Mouse (Mus musculus) limb, embryonic 12.5 days (tissue): ENCODE data around the gene Tyk2. TPM values are rescaled to one million over a fixed set of nuclear protein-coding genes. Genes with fewer than 3 reads are reported as not detected.

Source experiments
- ATAC-seq: fragments of 200-750 bp; cut with Nextera tagmentation; 2 replicates; pipeline ENCODE4 v1.8.0; 2017; ENCODE audit warnings: low read depth, moderate TSS enrichment; ENCODE audit not compliant: insufficient number of reproducible peaks, insufficient read depth, low FRiP score, low TSS enrichment
- H3K27ac ChIP-seq: fragments of 300-500 bp; sonication (generic); 2 replicates; pipeline ENCODE4 v1.5.1; 2016; ENCODE audit warnings: mild to moderate bottlenecking, moderate library complexity
- H3K27me3 ChIP-seq: fragments of 300-500 bp; sonication (generic); 2 replicates; pipeline ENCODE4 v1.6.1; 2016; ENCODE audit warnings: mild to moderate bottlenecking, moderate library complexity
- H3K36me3 ChIP-seq: fragments of 300-500 bp; sonication (generic); 2 replicates; pipeline ENCODE4 v1.6.1; 2016; ENCODE audit warnings: mild to moderate bottlenecking, moderate library complexity
- H3K4me1 ChIP-seq: fragments of 300-500 bp; sonication (generic); replicated peaks from 2 replicates; pipeline ENCODE4 v1.6.1; 2016
- H3K4me2 ChIP-seq: fragments of 300-500 bp; sonication (generic); 2 replicates; pipeline ENCODE4 v1.6.1; 2016; ENCODE audit warnings: mild to moderate bottlenecking, moderate library complexity
- H3K4me3 ChIP-seq: fragments of 300-500 bp; sonication (generic); replicated peaks from 2 replicates; pipeline ENCODE4 v1.5.1; 2016; ENCODE audit warnings: mild to moderate bottlenecking
- H3K9ac ChIP-seq: fragments of 300-500 bp; sonication (generic); replicated peaks from 2 replicates; pipeline ENCODE4 v1.6.1; 2016; ENCODE audit warnings: mild to moderate bottlenecking, moderate library complexity
- H3K9me3 ChIP-seq: fragments of 300-500 bp; sonication (generic); 2 replicates; pipeline ENCODE4 v1.6.1; 2016; ENCODE audit warnings: mild to moderate bottlenecking, moderate library complexity
- WGBS: fragments of 180-500 bp; shearing (Covaris S2); methylation state at CpG from one replicate; pipeline ENCODE4 v1.1.7; 2016; 5-methylcytosine and 5-hydroxymethylcytosine counted together
- polyA plus RNA-seq: library from polyadenylated mRNA; unstranded; fragments of >200 nt; fragmentation: Nextera tagmentation; extraction: Ambion mirVana; gene quantifications from 2 replicates; pipeline ENCODE4 v1.2.1, GENCODE M21; 2016

Tyk2 gene
- polyA plus RNA-seq, 1 experiment from 2014 or later: 15.0 TPM

- Histone ChIP-seq H3K27me3 (no peaks in the 10 kb centered on the region), H3K27ac (no peak overlapping the region), H3K4me2 (no peak overlapping the region), H3K4me1 (no peaks in the 10 kb centered on the region), H3K9ac (no peak overlapping the region), H3K36me3 (peaks cover 17% of the 10 kb centered on the region), H3K4me3 (no peak overlapping the region), H3K9me3 (no peaks in the 10 kb centered on the region)
- no peak for ATAC-seq
- 44% methylated on average over 23 of the region's 23 CpGs for WGBS
These were observed 23.3 kb downstream of the Tyk2 start for GRCm38 (mm10) chr9:21107607-21108237.

GRCm38 (mm10) chr9:21105760-21106564 is 25.1 kb downstream of the Tyk2 start:
- ATAC-seq: no peak
- Histone ChIP-seq H3K27ac (no peak overlapping the region), H3K4me3 (no peak overlapping the region), H3K4me1 (no peaks in the 10 kb centered on the region; the same call in 1 of the 2 replicates), H3K27me3 (no peaks in the 10 kb centered on the region), H3K4me2 (no peak overlapping the region), H3K9me3 (no peaks in the 10 kb centered on the region), H3K9ac (no peak overlapping the region), H3K36me3 (peaks cover 17% of the 10 kb centered on the region)
- WGBS: 75% methylated on average over 5 of the region's 5 CpGs

GRCm38 (mm10) chr9:21104814-21105213 is 26.2 kb downstream of the Tyk2 start:
- 85% methylated on average over 6 of the region's 6 CpGs for WGBS
- ATAC-seq: no peak
- H3K27ac ChIP-seq: no peak overlapping the region
- H3K9ac ChIP-seq: no peak overlapping the region
- H3K4me3 ChIP-seq: no peak overlapping the region
- peaks cover 17% of the 10 kb centered on the region for H3K36me3 ChIP-seq
- H3K27me3 ChIP-seq: no peaks in the 10 kb centered on the region
- no peak overlapping the region for H3K4me2 ChIP-seq
- H3K4me1 ChIP-seq: no peaks in the 10 kb centered on the region; the same call in 1 of the 2 replicates
- H3K9me3 ChIP-seq: no peaks in the 10 kb centered on the region

GRCm38 (mm10) chr9:21102076-21102475 is 29.0 kb downstream of the Tyk2 start:
- no peaks in the 10 kb centered on the region for H3K9me3 ChIP-seq
- H3K27ac ChIP-seq: no peak overlapping the region
- no peak overlapping the region for H3K9ac ChIP-seq
- no peak for ATAC-seq
- H3K4me3 ChIP-seq: no peak overlapping the region
- H3K4me2 ChIP-seq: no peak overlapping the region
- 90% methylated on average over 2 of the region's 2 CpGs for WGBS
- H3K4me1 ChIP-seq: no peaks in the 10 kb centered on the region; the same call in 1 of the 2 replicates
- no peaks in the 10 kb centered on the region for H3K27me3 ChIP-seq
- H3K36me3 ChIP-seq: peaks cover 7% of the 10 kb centered on the region; the same call in 1 of the 2 replicates

- Histone ChIP-seq H3K9me3 (no peaks in the 10 kb centered on the region), H3K4me1 (no peaks in the 10 kb centered on the region; the same call in 1 of the 2 replicates), H3K4me2 (no peak overlapping the region), H3K9ac (no peak overlapping the region), H3K27me3 (no peaks in the 10 kb centered on the region), H3K4me3 (no peak overlapping the region), H3K27ac (no peak overlapping the region), H3K36me3 (peaks cover 7% of the 10 kb centered on the region; the same call in 1 of the 2 replicates)
- 52% methylated on average over 15 of the region's 15 CpGs for WGBS
- no peak for ATAC-seq
These were observed 30.4 kb downstream of the Tyk2 start for GRCm38 (mm10) chr9:21100447-21101161.

- Histone ChIP-seq H3K27ac (no peak overlapping the region), H3K9ac (no peak overlapping the region), H3K4me3 (no peak overlapping the region), H3K27me3 (no peaks in the 10 kb centered on the region), H3K36me3 (no peaks in the 10 kb centered on the region), H3K9me3 (no peaks in the 10 kb centered on the region), H3K4me2 (no peak overlapping the region), H3K4me1 (no peaks in the 10 kb centered on the region; the same call in 1 of the 2 replicates)
- ATAC-seq: no peak
- WGBS: 85% methylated on average over 8 of the region's 8 CpGs
These were observed 33.2 kb downstream of the Tyk2 start for GRCm38 (mm10) chr9:21097793-21098192.

- Histone ChIP-seq H3K9ac (no peak overlapping the region), H3K36me3 (no peaks in the 10 kb centered on the region), H3K27ac (no peak overlapping the region), H3K4me2 (no peak overlapping the region), H3K9me3 (no peaks in the 10 kb centered on the region), H3K27me3 (no peaks in the 10 kb centered on the region), H3K4me3 (no peak overlapping the region), H3K4me1 (peaks cover under 1% of the 10 kb centered on the region)
- ATAC-seq: no peak
- WGBS: 95% methylated on average over 4 of the region's 4 CpGs
These were observed 35.1 kb downstream of the Tyk2 start for GRCm38 (mm10) chr9:21095958-21096357.

GRCm38 (mm10) chr9:21093423-21093822 is 37.6 kb downstream of the Tyk2 start:
- Histone ChIP-seq H3K4me3 (no peak overlapping the region), H3K27ac (no peak overlapping the region), H3K36me3 (peaks cover 22% of the 10 kb centered on the region), H3K4me1 (peaks cover 19% of the 10 kb centered on the region), H3K9me3 (no peaks in the 10 kb centered on the region), H3K27me3 (no peaks in the 10 kb centered on the region), H3K4me2 (no peak overlapping the region), H3K9ac (no peak overlapping the region)
- ATAC-seq: no peak
- WGBS: 97% methylated on average over 9 of the region's 9 CpGs

- H3K27me3 ChIP-seq: no peaks in the 10 kb centered on the region
- peaks cover 19% of the 10 kb centered on the region for H3K4me1 ChIP-seq
- peak within 1 kb of the TSS; percentile 60 for H3K4me3 ChIP-seq
- H3K27ac ChIP-seq: peak within 1 kb of the TSS; percentile 93
- peak within 1 kb of the TSS; percentile 83 for H3K9ac ChIP-seq
- peaks cover 38% of the 10 kb centered on the region for H3K36me3 ChIP-seq
- peak within 1 kb of the TSS; percentile 94 for H3K4me2 ChIP-seq
- peak; percentile 98 for ATAC-seq
- no peaks in the 10 kb centered on the region for H3K9me3 ChIP-seq
- under 1% methylated on average over 54 of the region's 54 CpGs for WGBS
These were observed 39.2 kb downstream of the Tyk2 start, which contains the start of the genes Gm38431 and Raver1 for GRCm38 (mm10) chr9:21091707-21092320. Gene Gm38431, minus strand, starts transcription at chr9:21091997. Gene Raver1, minus strand, starts transcription at chr9:21092008.

- ATAC-seq: peak; percentile 13
- H3K9ac ChIP-seq: peak overlapping the region; percentile 83
- H3K4me3 ChIP-seq: peak overlapping the region; percentile 60
- no peaks in the 10 kb centered on the region for H3K9me3 ChIP-seq
- H3K4me2 ChIP-seq: peak overlapping the region; percentile 94
- peaks cover 19% of the 10 kb centered on the region for H3K4me1 ChIP-seq
- 4% methylated on average over 24 of the region's 24 CpGs for whole genome bisulfite sequencing
- H3K27me3 ChIP-seq: no peaks in the 10 kb centered on the region
- peak overlapping the region; percentile 93 for H3K27ac ChIP-seq
- H3K36me3 ChIP-seq: peaks cover 45% of the 10 kb centered on the region
These were observed 39.9 kb downstream of the Tyk2 start for GRCm38 (mm10) chr9:21090972-21091706.
